Mouse (Mus musculus) megakaryocyte, embryonic 14.5 days (primary cell): ENCODE measurements around the gene Bnip2. TPM values are rescaled to one million over a fixed set of nuclear protein-coding genes. Genes with fewer than 3 reads are reported as not detected.
"Not testable (repeated sequence)": the region's sequence is repeated elsewhere in the genome, so short reads cannot be mapped to it uniquely, and the experiment has no call there.

Experiments used
- H3K27me3 ChIP-seq: replicated peaks from 2 replicates; pipeline ENCODE3; 2012; ENCODE audit warnings: inconsistent platforms
- H3K36me3 ChIP-seq: replicated peaks from 2 replicates; pipeline ENCODE3; 2012; ENCODE audit warnings: low read length, inconsistent platforms, mixed read lengths
- H3K4me1 ChIP-seq: 2 replicates; pipeline ENCODE4 v1.6.1; 2012; ENCODE audit warnings: inconsistent platforms
- H3K4me3 ChIP-seq: replicated peaks from 2 replicates; pipeline ENCODE3; 2012; ENCODE audit warnings: moderate library complexity, mild to moderate bottlenecking, inconsistent platforms
- H3K9me3 ChIP-seq: 2 replicates; pipeline ENCODE4 v1.6.1; 2012; ENCODE audit warnings: inconsistent platforms
- FLI1 ChIP-seq: IDR thresholded peaks from 2 replicates; pipeline ENCODE4 v1.6.1; 2012; ENCODE audit warnings: low read length, inconsistent platforms, mixed read lengths
- GATA1 ChIP-seq: IDR thresholded peaks from 3 replicates; pipeline ENCODE4 v1.6.1; 2012; ENCODE audit warnings: mixed read lengths, low read length, inconsistent platforms, borderline replicate concordance
- polyA plus RNA-seq: library from polyadenylated mRNA; stranded (reverse); fragments of >175 nt; gene quantifications from 2 replicates; pipeline ENCODE4 v1.2.3, GENCODE M21; 2012; ENCODE audit warnings: low replicate concordance; ENCODE audit not compliant: insufficient read depth

Bnip2 gene
- polyA plus RNA-seq, 1 experiment: 45.8 TPM

GRCm38 (mm10) chr9:70010781-70011473, 21.7 kb downstream of the Bnip2 start:
- H3K27me3 ChIP-seq: no peaks in the 10 kb centered on the region
- TF ChIP-seq FLI1: no peak
- TF ChIP-seq GATA1: no peak
- no peak overlapping the region for H3K4me3 ChIP-seq
- H3K9me3 ChIP-seq: no peaks in the 10 kb centered on the region
- peaks cover 84% of the 10 kb centered on the region for H3K4me1 ChIP-seq
- peaks cover 47% of the 10 kb centered on the region for H3K36me3 ChIP-seq

GRCm38 (mm10) chr9:70011537-70012407, 22.5 kb downstream of the Bnip2 start:
- Histone ChIP-seq H3K9me3 (no peaks in the 10 kb centered on the region), H3K27me3 (no peaks in the 10 kb centered on the region), H3K4me3 (peak overlapping the region; percentile 95), H3K4me1 (peaks cover 84% of the 10 kb centered on the region), H3K36me3 (peaks cover 41% of the 10 kb centered on the region)
- TF ChIP-seq FLI1: no peak

GRCm38 (mm10) chr9:70012408-70012901, 23.2 kb downstream of the Bnip2 start, which contains the start of gene Gtf2a2:
TSS of gene Gtf2a2 (plus strand) at chr9:70012550.
- Histone ChIP-seq H3K27me3 (no peaks in the 10 kb centered on the region), H3K36me3 (peaks cover 41% of the 10 kb centered on the region), H3K4me1 (peaks cover 85% of the 10 kb centered on the region), H3K4me3 (peak within 1 kb of the TSS; percentile 95), H3K9me3 (no peaks in the 10 kb centered on the region)
- TF ChIP-seq FLI1 (0 out of 2 replicates have a peak, but pooled peaks have one; percentile 7), GATA1 (no peak)

- H3K4me1 ChIP-seq: peaks cover 53% of the 10 kb centered on the region
- H3K36me3 ChIP-seq: peaks cover 36% of the 10 kb centered on the region
- H3K27me3 ChIP-seq: no peaks in the 10 kb centered on the region
- no peak for TF ChIP-seq FLI1
- TF ChIP-seq GATA1: no peak
- H3K4me3 ChIP-seq: no peak overlapping the region
- H3K9me3 ChIP-seq: no peaks in the 10 kb centered on the region
Measured at GRCm38 (mm10) chr9:70015632-70016031, 26.4 kb downstream of the Bnip2 start.

GRCm38 (mm10) chr9:70018879-70019278, 29.6 kb downstream of the Bnip2 start:
- Histone ChIP-seq H3K4me1 (peaks cover 53% of the 10 kb centered on the region), H3K9me3 (no peaks in the 10 kb centered on the region), H3K36me3 (peaks cover 55% of the 10 kb centered on the region), H3K4me3 (no peak overlapping the region), H3K27me3 (no peaks in the 10 kb centered on the region)
- TF ChIP-seq FLI1 (no peak), GATA1 (no peak)

GRCm38 (mm10) chr9:70021610-70022009, 32.3 kb downstream of the Bnip2 start:
- Histone ChIP-seq H3K9me3 (no peaks in the 10 kb centered on the region), H3K36me3 (peaks cover 59% of the 10 kb centered on the region), H3K4me1 (peaks cover 49% of the 10 kb centered on the region), H3K27me3 (no peaks in the 10 kb centered on the region), H3K4me3 (no peak overlapping the region)
- TF ChIP-seq GATA1 (no peak), FLI1 (no peak)

- Histone ChIP-seq H3K36me3 (peaks cover 54% of the 10 kb centered on the region), H3K27me3 (peaks cover under 1% of the 10 kb centered on the region), H3K4me1 (peaks cover 44% of the 10 kb centered on the region), H3K9me3 (no peaks in the 10 kb centered on the region), H3K4me3 (no peak overlapping the region)
- TF ChIP-seq GATA1 (no peak), FLI1 (no peak)
Measured at GRCm38 (mm10) chr9:70022083-70022482, 32.8 kb downstream of the Bnip2 start.

- not testable (repeated sequence) for H3K4me3 ChIP-seq, H3K27me3 ChIP-seq, H3K9me3 ChIP-seq
- H3K4me1 ChIP-seq: peaks cover 41% of the 10 kb centered on the region
- peaks cover 45% of the 10 kb centered on the region for H3K36me3 ChIP-seq
Measured at GRCm38 (mm10) chr9:70023615-70024014, 34.3 kb downstream of the Bnip2 start.

- Histone ChIP-seq H3K4me1 (peaks cover 41% of the 10 kb centered on the region), H3K27me3 (peaks cover 7% of the 10 kb centered on the region), H3K36me3 (peaks cover 36% of the 10 kb centered on the region), H3K9me3 (no peaks in the 10 kb centered on the region), H3K4me3 (no peak overlapping the region)
- TF ChIP-seq GATA1: no peak
- TF ChIP-seq FLI1: no peak
Measured at GRCm38 (mm10) chr9:70024648-70025047, 35.4 kb downstream of the Bnip2 start.

- Histone ChIP-seq H3K4me1 (peaks cover 41% of the 10 kb centered on the region), H3K27me3 (peaks cover 12% of the 10 kb centered on the region), H3K36me3 (peaks cover 28% of the 10 kb centered on the region), H3K4me3 (no peak overlapping the region), H3K9me3 (no peaks in the 10 kb centered on the region)
- no peak for TF ChIP-seq FLI1
- no peak for TF ChIP-seq GATA1
Measured at GRCm38 (mm10) chr9:70025365-70026012, 36.2 kb downstream of the Bnip2 start.
